Mouse (Mus musculus): ENCODE data around the gene Olfr1097. TPM values are rescaled to one million over a fixed set of nuclear protein-coding genes. Genes with fewer than 3 reads are reported as not detected.

Gene Olfr1097
- polyA plus RNA-seq (2016; fragmentation: Nextera tagmentation; extraction: Ambion mirVana) = not detected in 2 replicates

- H3K27me3 ChIP-seq = no peaks in the 10 kb centered on the region
- 93% methylated on average over 1 of the region's 1 CpGs for WGBS
Observed at GRCm38 (mm10) chr2:86892116-86892515, at the start of gene Olfr1097. Gene Olfr1097, minus strand, starts transcription at chr2:86892216.

GRCm38 (mm10) chr2:86926557-86926956 lies 34.5 kb upstream of the Olfr1097 start:
- H3K4me1 ChIP-seq = no peaks in the 10 kb centered on the region
- H3K36me3 ChIP-seq = no peaks in the 10 kb centered on the region
- no peaks in the 10 kb centered on the region for H3K9me3 ChIP-seq
- no peak overlapping the region for H3K4me2 ChIP-seq (replicated peaks)
- no peak for ATAC-seq (ENCODE audit: insufficient number of reproducible peaks, insufficient read depth, low FRiP score, low TSS enrichment)
- no peak overlapping the region for H3K4me3 ChIP-seq
- no peak overlapping the region for H3K27ac ChIP-seq
- H3K9ac ChIP-seq = no peak overlapping the region
- H3K27me3 ChIP-seq = no peaks in the 10 kb centered on the region

More at GRCm38 (mm10) chr2:86892116-86892515, at the start of gene Olfr1097:
- ATAC-seq (ENCODE audit: insufficient number of reproducible peaks, insufficient read depth, low FRiP score, low TSS enrichment) = no peak
- Histone ChIP-seq H3K36me3 (no peaks in the 10 kb centered on the region), H3K4me1 (no peaks in the 10 kb centered on the region), H3K4me2 (replicated peaks) (no peak within 1 kb of the TSS), H3K4me3 (no peak within 1 kb of the TSS), H3K9me3 (no peaks in the 10 kb centered on the region), H3K9ac (no peak within 1 kb of the TSS), H3K27ac (no peak within 1 kb of the TSS)

GRCm38 (mm10) chr2:86924445-86924844 lies 32.4 kb upstream of the Olfr1097 start, which contains the start of gene Olfr1098:
Gene Olfr1098, minus strand, starts transcription at chr2:86924545.
- no peaks in the 10 kb centered on the region for H3K36me3 ChIP-seq
- 89% methylated on average over 1 of the region's 1 CpGs for WGBS
- H3K9me3 ChIP-seq = no peaks in the 10 kb centered on the region
- no peak for ATAC-seq (ENCODE audit: insufficient number of reproducible peaks, insufficient read depth, low FRiP score, low TSS enrichment)
- H3K27ac ChIP-seq = no peak within 1 kb of the TSS
- no peak within 1 kb of the TSS for H3K9ac ChIP-seq
- no peak within 1 kb of the TSS for H3K4me3 ChIP-seq
- no peak within 1 kb of the TSS for H3K4me2 ChIP-seq (replicated peaks)
- no peaks in the 10 kb centered on the region for H3K27me3 ChIP-seq
- H3K4me1 ChIP-seq = no peaks in the 10 kb centered on the region

- H3K27me3 ChIP-seq = no peaks in the 10 kb centered on the region
- H3K4me1 ChIP-seq = no peaks in the 10 kb centered on the region
- ATAC-seq (ENCODE audit: insufficient number of reproducible peaks, insufficient read depth, low FRiP score, low TSS enrichment) = no peak
- H3K27ac ChIP-seq = no peak overlapping the region
- H3K4me3 ChIP-seq = no peak overlapping the region
- H3K36me3 ChIP-seq = no peaks in the 10 kb centered on the region
- H3K9ac ChIP-seq = no peak overlapping the region
- no peak overlapping the region for H3K4me2 ChIP-seq (replicated peaks)
- 74% methylated on average over 2 of the region's 2 CpGs for WGBS
- no peaks in the 10 kb centered on the region for H3K9me3 ChIP-seq
Observed at GRCm38 (mm10) chr2:86905647-86906046, 13.6 kb upstream of the Olfr1097 start.

- H3K4me2 ChIP-seq (replicated peaks) = no peak within 1 kb of the TSS
- H3K27ac ChIP-seq = no peak within 1 kb of the TSS
- no peak within 1 kb of the TSS for H3K9ac ChIP-seq
- no peaks in the 10 kb centered on the region for H3K9me3 ChIP-seq
- no peaks in the 10 kb centered on the region for H3K4me1 ChIP-seq
- no peak for ATAC-seq (ENCODE audit: insufficient number of reproducible peaks, insufficient read depth, low FRiP score, low TSS enrichment)
- WGBS = 63% methylated on average over 1 of the region's 1 CpGs
- H3K36me3 ChIP-seq = no peaks in the 10 kb centered on the region
- H3K4me3 ChIP-seq = no peak within 1 kb of the TSS
- no peaks in the 10 kb centered on the region for H3K27me3 ChIP-seq
Observed at GRCm38 (mm10) chr2:86874702-86875101, 17.3 kb downstream of the Olfr1097 start, which contains the start of gene Gm13723. Gene Gm13723, minus strand, starts transcription at chr2:86874802.

- H3K9ac ChIP-seq = no peak within 1 kb of the TSS
- no peak within 1 kb of the TSS for H3K4me2 ChIP-seq (replicated peaks)
- H3K9me3 ChIP-seq = no peaks in the 10 kb centered on the region
- no peaks in the 10 kb centered on the region for H3K27me3 ChIP-seq
- ATAC-seq (ENCODE audit: insufficient number of reproducible peaks, insufficient read depth, low FRiP score, low TSS enrichment) = no peak
- H3K4me3 ChIP-seq = no peak within 1 kb of the TSS
- H3K27ac ChIP-seq = no peak within 1 kb of the TSS
- no peaks in the 10 kb centered on the region for H3K36me3 ChIP-seq
- H3K4me1 ChIP-seq = no peaks in the 10 kb centered on the region
- 86% methylated on average over 3 of the region's 3 CpGs for WGBS
Observed at GRCm38 (mm10) chr2:86851596-86851995, 40.4 kb downstream of the Olfr1097 start, which contains the start of gene Olfr1095. Gene Olfr1095, minus strand, starts transcription at chr2:86851696.

Other genes with a start within 250 kb of the Olfr1097 start
- gene Olfr1085, start 230.2 kb downstream of the Olfr1097 start, polyA plus RNA-seq (2016; fragmentation: Nextera tagmentation; extraction: Ambion mirVana) = not detected in 2 replicates
- gene Olfr1086, start 212.1 kb downstream of the Olfr1097 start, polyA plus RNA-seq (2016; fragmentation: Nextera tagmentation; extraction: Ambion mirVana) = not detected in 2 replicates
- not detected in 2 replicates for gene Olfr1087, start 193.8 kb downstream of the Olfr1097 start, polyA plus RNA-seq (2016; fragmentation: Nextera tagmentation; extraction: Ambion mirVana)
- gene Olfr1089, start 158.5 kb downstream of the Olfr1097 start, polyA plus RNA-seq (2016; fragmentation: Nextera tagmentation; extraction: Ambion mirVana) = not detected in 2 replicates
- gene Olfr1090, start 133.2 kb downstream of the Olfr1097 start, polyA plus RNA-seq (2016; fragmentation: Nextera tagmentation; extraction: Ambion mirVana) = not detected in 2 replicates
- gene Olfr1093, start 109.7 kb downstream of the Olfr1097 start, polyA plus RNA-seq (2016; fragmentation: Nextera tagmentation; extraction: Ambion mirVana) = not detected in 2 replicates
- gene Olfr141, start 82.2 kb downstream of the Olfr1097 start, polyA plus RNA-seq (2016; fragmentation: Nextera tagmentation; extraction: Ambion mirVana) = not detected in 2 replicates
- gene Olfr1094, start 67.6 kb downstream of the Olfr1097 start, polyA plus RNA-seq (2016; fragmentation: Nextera tagmentation; extraction: Ambion mirVana) = not detected in 2 replicates
- not detected in 2 replicates for gene Olfr1095, start 40.5 kb downstream of the Olfr1097 start, polyA plus RNA-seq (2016; fragmentation: Nextera tagmentation; extraction: Ambion mirVana)
- gene Gm13723, start 17.4 kb downstream of the Olfr1097 start, polyA plus RNA-seq (2016; fragmentation: Nextera tagmentation; extraction: Ambion mirVana) = not detected in 2 replicates
- gene Olfr1098, start 32.3 kb upstream of the Olfr1097 start, polyA plus RNA-seq (2016; fragmentation: Nextera tagmentation; extraction: Ambion mirVana) = not detected in 2 replicates
- not detected in 2 replicates for gene Olfr1099, start 68.5 kb upstream of the Olfr1097 start, polyA plus RNA-seq (2016; fragmentation: Nextera tagmentation; extraction: Ambion mirVana)
- gene Olfr1100, start 87.7 kb upstream of the Olfr1097 start, polyA plus RNA-seq (2016; fragmentation: Nextera tagmentation; extraction: Ambion mirVana) = not detected in 2 replicates
- not detected in 2 replicates for gene Olfr1101, start 99.0 kb upstream of the Olfr1097 start, polyA plus RNA-seq (2016; fragmentation: Nextera tagmentation; extraction: Ambion mirVana)
- not detected in 2 replicates for gene Olfr1102, start 106.2 kb upstream of the Olfr1097 start, polyA plus RNA-seq (2016; fragmentation: Nextera tagmentation; extraction: Ambion mirVana)
- gene Olfr1104, start 134.9 kb upstream of the Olfr1097 start, polyA plus RNA-seq (2016; fragmentation: Nextera tagmentation; extraction: Ambion mirVana) = not detected in 2 replicates
- gene Olfr1105, start 144.3 kb upstream of the Olfr1097 start, polyA plus RNA-seq (2016; fragmentation: Nextera tagmentation; extraction: Ambion mirVana) = not detected in 2 replicates
- gene Olfr1106, start 160.1 kb upstream of the Olfr1097 start, polyA plus RNA-seq (2016; fragmentation: Nextera tagmentation; extraction: Ambion mirVana) = not detected in 2 replicates
- gene Olfr1107, start 183.6 kb upstream of the Olfr1097 start, polyA plus RNA-seq (2016; fragmentation: Nextera tagmentation; extraction: Ambion mirVana) = not detected in 2 replicates
- not detected in 2 replicates for gene Olfr1109, start 203.8 kb upstream of the Olfr1097 start, polyA plus RNA-seq (2016; fragmentation: Nextera tagmentation; extraction: Ambion mirVana)
- not detected in 2 replicates for gene Olfr259, start 222.4 kb upstream of the Olfr1097 start, polyA plus RNA-seq (2016; fragmentation: Nextera tagmentation; extraction: Ambion mirVana)
- not detected in 2 replicates for gene Olfr1110, start 248.1 kb upstream of the Olfr1097 start, polyA plus RNA-seq (2016; fragmentation: Nextera tagmentation; extraction: Ambion mirVana)

All from embryonic facial prominence, embryonic 12.5 days (tissue).